Mouse (Mus musculus): ENCODE results near the gene Krtcap2.

The Krtcap2 gene

DNA sequence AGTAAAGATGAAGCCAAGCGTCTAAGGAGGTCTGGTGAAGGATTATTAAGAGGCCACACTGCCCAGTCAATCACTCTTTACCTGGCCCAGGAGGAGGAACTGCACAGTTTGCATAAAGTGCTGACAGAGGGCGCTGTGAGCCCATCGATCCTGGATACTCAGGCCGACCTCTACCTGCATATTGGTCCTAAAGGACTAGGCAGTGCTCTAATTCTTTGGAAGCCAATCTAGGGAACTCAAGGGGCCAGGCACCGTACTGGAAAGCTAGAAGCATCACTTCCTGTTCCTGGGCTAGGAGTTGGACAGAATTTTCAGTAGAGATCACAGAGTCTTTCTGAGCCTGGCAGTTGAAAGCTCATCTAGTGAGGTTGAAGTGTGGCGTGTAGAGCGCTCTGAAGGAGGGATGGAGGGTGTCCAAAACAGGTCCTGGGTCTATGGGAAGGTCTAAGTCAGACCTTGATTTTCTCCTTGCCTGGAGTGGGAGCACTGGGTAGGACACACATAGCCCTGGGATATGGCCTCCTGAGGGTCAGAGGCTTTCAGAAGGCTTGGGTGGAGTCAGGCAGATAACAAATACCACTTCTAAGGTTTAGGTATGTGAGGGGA, 4.8 kb downstream of the Krtcap2 start:
- peak; percentile 72 for DNase-seq (ENCODE audit: low spot score)

DNA sequence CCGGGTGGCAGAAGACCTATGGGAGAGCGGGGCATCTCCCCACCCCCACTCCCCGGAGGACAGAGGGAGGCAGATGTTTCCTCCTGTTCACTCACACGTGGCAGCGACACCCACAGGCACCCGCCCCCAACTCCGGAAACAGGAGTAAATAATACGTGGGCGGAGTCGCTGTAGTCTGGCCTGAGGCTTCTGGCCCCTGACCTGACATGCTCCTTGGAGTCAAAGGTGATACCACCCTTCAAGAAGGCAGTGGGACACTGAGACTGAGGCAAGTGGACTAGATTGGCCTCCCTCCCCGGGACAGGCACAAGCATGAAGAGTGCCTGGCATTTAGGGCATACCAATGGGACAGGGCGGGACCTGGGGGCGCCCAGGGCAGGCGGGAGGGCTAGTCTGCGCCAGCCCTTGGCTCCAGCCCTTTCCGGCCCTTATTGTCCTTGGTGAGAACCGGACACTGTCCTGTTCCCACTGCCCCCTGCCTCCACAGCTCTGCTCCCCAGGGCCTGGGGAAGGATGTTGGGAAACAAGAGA, 5.7 kb downstream of the Krtcap2 start:
- peak; percentile 47 for DNase-seq (ENCODE audit: low spot score)

DNA sequence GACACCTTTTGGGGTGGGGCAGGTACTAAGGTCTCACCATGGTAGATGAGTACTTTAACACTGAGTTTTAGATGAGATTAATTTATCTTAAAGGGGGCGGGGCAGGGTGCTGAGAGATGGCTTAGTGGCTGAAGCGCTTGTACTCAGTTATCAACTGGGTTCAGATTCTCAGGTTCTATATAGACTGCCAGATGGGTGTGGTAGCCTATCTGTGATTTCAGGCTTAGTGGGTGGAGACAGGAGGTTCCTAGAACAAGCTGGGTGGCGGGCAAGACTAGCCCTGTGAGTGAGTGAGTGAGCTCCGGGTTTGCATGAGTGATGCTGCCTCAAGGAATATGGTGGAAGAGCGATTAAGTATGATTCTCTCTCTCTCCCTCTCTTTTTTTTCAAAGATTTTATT, 9.2 kb downstream of the Krtcap2 start:
- DNase-seq (ENCODE audit: low spot score), result no peak

DNA sequence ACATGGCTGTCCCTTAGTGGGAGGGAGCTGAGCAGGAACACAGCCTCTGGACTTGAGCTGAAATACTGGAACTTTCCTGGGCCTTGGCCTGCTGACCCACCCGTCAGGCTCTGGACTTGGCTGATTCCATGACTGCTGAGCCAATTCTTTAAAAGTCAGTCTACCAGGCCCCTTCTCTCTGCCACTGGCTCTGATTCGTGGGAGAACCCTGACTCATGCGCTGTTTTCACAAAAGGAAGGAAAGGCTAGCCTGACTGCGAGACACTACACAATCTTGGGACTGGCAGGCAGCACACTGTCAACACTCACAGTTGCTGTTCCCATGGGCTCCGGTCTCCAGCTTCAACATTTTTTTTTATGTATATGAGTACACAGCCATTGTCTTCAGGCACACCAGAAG, 10.4 kb downstream of the Krtcap2 start:
- no peak for DNase-seq (ENCODE audit: low spot score)

DNA sequence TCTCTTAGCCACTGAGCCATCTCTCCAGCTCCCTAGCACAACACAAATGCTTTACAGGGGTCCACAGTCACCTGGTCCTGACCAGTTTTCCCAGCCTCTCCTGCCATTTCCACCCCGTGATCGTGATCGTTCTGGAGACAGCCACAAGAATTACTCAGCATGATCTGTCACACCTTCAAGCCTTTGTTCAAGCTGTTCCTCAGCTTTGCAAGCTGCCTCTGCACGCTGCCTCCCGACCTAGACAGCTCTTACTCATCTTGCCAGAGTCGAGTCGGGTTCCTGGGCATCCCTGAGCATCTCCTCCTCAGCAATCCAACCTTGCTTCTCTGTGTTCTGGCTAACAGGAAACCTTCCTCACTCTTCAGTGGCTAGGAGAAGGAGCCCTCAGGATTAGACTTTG, 13.3 kb downstream of the Krtcap2 start, which contains the start of gene Dpm3:
Gene Dpm3, plus strand, starts transcription at position 283 of the 400 bp plus-strand sequence.
- DNase-seq (ENCODE audit: low spot score), result no peak

DNA sequence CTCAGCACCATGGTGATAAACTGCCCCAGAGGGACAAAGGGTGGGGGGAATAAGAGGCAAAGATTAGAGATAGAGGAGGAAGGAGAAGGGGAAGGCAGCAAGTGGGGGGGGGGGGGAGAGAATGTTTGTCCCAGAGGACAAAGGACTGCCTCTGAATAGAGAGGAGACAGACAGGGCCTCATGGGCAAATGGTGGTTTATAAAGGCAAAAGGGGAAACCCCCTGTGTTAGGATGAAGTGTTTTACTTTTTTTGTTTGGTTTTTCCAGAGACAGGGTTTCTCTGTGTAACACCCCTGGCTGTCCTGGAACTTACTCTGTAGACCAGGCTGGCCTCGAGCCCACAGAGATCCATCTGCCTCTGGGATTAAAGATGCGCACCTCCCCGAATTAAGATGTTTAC, 14.4 kb downstream of the Krtcap2 start:
- no peak for DNase-seq (ENCODE audit: low spot score)

DNA sequence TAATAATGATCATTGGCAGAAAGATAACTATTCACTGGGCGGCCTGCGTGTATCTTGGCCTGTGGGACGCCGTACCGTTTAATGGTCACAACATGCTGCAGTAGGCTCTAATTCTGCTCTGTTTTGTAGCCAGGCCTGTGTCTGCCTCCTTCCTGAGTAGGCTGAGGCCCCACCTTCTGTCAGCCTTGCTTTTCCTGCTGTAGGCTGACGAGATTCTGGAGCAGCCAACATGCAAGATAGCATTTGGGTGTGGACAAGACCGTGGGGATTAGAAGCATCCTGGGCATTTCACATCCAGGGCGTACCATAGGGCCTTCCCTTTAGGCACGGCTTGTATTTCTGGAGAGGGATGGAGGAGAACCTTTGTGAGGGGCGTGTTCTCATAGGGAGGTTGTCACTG, 16.7 kb downstream of the Krtcap2 start:
- no peak for DNase-seq (ENCODE audit: low spot score)

DNA sequence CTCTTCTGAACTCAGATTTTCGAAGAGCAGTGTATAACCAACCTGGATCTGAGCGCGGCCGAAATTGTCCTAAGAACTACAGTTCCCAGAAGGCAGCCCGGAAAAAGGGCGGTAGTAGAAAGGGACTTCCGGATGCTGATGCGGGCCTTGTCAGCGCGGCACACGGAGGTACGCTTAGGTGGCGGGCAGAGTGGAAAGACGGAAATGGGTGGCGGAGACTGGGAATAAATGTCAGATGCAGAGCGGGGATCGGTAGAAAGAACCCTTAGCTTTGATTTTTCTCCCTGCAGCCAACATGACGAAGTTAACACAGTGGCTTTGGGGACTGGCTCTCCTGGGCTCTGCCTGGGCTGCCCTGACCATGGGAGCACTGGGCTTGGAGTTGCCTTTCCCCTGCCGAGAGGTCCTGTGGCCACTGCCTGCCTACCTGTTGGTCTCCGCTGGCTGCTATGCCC, 20.7 kb downstream of the Krtcap2 start:
- peak; percentile 87 for DNase-seq (ENCODE audit: low spot score)

DNA sequence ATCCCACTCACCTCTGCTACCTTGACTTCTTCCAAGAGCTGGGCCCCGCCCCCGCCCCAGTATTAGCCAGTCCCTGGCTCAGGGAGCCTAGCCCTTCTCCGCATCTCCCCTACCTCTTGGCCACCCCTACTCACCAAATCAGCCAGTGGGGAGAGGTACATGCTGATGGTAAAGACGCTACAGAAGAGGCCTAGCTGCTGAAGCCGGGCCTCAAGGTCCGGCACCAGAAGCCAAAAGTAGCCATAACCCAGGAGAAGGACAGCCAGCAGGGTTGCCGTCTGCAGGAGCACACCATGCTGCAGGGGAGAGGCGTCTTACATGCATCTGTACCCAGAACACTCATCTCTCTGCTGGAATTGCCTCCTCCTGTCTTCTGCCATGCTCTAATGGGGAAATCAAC, 23.1 kb downstream of the Krtcap2 start:
- DNase-seq (ENCODE audit: low spot score), result no peak

DNA sequence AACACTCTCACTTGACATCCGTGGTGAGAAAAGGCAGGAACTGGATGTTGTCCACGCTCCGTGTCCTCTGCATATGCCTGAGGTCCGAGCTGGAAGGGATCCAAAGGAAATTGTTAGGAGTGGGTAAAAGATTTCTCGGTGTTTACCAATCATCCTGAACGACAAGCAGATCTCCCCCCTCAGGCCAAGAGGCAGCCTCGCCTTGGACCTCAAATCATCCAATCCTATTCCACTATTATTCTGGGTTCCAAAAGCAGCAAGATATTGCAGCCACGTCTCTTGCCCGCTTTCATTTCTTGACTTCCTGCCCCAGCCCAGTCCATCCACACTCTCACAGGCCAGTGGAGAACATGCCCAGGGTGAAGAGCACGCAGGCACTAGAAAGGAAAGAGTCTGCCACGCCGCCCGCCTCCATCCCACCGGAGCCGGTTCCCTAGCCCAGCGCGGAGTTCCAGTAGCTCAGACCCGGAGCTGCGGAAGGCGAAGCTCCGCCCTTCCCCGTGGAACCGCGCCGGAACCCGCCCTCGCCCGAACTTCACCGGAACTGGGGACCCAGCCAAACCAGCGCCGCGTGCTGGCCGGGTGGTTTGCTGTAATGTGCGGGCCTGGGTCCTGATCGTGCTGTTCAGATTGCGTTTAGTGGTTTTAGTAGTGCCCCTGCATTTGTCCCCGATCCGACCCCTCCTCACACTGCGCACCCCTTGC, 24.4 kb downstream of the Krtcap2 start, which contains the start of gene Slc50a1:
Gene Slc50a1, minus strand, starts transcription at position 520 of the 705 bp plus-strand sequence.
- peak; percentile 72 for DNase-seq (ENCODE audit: low spot score)

DNA sequence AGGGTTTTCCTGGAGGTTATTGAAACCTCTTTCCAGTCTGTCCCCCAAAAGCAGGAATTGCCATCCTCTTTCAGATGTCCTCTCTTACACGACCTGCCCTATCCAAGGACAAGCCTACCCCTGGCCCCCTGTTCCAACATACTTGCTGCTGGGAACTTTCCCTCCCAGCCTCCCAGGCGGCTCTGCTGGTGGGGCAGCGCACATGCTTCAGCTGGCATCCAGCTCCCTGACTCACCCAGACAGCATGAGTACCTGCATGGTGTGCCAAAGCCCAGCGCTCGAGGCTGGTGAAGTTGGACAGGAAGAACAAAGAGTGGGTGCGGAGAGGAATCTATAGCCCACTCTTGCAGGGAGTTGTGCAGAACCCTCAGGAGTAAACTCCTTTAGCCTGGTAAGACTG, 25.1 kb downstream of the Krtcap2 start:
- DNase-seq (ENCODE audit: low spot score), result no peak

DNA sequence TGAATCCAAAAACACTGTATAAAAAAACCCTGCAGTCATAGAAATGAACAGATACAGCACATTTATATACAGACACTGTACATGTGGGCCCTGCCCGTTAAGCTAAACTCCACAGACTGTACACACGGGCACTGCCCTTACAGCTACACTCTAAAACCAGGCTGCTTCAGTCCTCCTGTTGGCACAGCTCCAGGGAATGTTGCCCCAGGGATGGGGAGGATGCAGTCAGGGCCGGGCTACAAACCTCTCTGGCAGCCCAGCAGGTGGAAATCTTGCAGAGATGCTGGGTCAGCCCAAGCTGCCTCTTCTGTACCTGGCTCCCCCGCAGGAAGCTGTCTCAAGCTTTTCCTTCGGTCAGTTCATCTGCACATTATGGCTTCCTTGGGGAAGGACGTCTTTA, 26.0 kb downstream of the Krtcap2 start:
- DNase-seq (ENCODE audit: low spot score), result no peak

DNA sequence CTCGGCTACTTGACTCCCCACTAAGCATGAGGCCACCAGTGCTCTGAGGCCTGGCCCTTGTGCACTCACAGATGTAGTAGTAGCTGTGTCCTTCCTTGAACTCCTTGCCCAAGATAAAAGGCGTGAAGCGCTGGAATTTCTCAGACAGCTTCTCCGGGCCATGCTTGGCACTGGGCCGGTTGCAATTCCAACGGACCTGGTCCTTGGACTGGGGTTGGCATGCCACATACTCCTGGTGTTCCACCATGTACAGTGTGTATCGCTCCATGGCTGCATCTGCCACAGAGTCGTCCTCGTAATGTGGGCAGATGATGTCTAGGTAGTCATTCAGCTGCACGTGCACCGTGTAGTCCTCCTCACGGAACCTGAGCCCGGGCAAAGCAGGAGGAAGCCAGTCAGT, 30.3 kb downstream of the Krtcap2 start:
- DNase-seq (ENCODE audit: low spot score), result no peak

DNA sequence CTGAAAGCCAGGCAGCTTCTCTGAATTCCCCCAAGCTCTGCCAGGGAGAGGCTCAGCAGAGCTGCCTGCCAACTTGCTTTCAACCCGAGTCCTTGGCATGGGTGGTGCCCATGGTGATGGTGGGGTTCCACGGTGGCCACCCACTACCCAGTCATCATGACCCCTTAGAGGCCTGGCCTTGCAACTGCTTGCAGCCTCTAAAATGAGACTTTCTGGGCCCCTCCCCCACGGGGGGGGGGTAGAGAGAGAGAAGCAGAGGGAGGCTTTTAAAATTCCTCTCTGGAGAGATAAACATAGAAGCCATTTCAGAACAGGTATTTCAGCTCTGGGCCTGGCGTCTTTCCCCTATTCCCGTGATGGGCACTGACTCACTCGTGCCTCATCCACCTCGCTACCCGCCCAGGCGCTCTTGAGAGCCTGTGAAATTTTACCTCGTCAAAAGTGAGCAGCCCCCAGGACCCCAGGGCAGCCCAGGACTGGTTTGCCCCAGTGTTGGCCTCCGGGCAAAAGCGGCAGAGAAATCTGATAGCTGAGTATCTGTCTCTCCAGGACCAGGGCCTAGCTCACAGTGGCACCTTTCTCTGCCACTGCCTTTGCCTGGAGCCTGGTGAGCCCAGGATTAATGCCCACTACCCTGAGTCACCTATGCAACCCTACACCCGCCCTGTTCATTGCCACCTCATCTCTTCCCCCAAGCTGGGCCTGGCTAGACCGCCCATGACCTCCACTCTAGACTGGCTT, 31.7 kb downstream of the Krtcap2 start:
- no peak for DNase-seq (ENCODE audit: low spot score)

DNA sequence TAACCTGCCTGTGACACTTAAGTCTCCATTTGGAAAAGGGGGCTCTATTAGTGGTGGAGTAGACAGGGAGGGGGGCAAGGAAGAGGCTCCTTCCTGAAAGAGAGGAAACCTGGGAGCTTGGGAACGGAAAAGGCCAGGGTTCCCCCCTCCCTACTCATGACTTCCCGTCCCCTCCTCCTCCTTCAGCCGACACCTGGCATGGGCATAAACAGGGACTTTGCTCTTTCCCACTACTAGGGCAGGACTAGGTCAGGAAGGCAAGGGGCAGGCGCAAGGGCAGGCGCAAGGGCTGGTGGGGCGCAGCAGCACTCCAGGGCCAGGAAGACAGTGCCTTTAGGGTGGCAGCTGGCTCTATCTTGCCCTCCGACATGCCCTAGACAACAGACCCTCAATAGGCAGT, 32.3 kb downstream of the Krtcap2 start:
- DNase-seq (ENCODE audit: low spot score), result no peak

DNA sequence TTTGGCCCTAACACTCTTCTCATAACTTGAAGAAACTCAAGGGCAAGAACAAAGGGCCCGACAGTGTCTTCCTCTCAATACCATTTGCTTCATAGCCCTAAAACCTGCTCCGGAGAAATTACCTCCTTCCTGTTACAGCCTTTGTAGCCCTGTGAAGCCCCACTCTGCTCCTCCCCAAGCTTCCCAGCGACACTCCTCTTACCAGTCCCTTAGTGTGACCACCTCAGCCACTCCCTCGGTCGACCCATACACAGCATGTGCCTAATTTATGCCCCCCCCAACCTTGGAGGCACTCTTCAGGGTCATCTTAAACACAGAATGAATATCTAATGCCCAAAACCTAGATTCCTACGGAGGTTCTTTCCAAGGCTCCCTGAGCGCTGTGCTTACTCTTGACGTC, 32.9 kb downstream of the Krtcap2 start:
- DNase-seq (ENCODE audit: low spot score), result no peak

DNA sequence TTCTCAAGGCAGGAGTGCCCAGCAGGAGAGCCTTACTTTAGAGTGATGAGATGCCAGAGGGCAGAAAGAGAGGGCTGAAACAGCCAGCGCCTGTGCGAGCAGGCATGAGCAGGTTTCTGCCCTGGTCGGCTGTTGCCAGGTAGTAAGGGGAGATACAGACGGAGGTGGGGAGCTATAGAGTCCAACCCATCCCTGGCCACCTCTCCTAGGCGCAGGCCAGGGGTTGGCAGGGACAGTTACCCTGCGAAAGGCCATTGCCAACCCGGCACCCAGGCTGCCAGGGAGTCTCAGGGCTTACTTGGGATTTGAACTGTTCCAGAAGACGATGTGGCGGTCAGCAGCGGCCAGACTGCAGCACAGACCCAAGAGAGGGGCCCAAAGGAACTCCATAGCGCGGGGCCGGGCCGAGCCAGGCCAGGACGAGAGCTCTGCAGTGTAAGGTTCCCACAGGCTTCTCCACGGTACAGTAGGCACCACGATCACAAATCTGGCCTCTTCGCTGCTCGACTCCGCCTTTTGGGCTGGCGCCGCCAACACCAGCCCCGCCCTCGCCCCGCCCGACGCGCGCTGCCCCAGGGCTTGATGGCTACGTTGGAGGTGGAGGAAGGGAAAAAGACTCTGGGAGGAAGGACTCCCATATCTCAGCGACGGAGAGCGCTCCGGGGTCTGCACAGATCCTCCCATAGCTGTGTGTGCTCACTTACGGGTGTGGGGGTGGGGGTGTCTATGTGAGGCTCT, 33.6 kb downstream of the Krtcap2 start:
- DNase-seq (ENCODE audit: low spot score), result peak; percentile 79

DNA sequence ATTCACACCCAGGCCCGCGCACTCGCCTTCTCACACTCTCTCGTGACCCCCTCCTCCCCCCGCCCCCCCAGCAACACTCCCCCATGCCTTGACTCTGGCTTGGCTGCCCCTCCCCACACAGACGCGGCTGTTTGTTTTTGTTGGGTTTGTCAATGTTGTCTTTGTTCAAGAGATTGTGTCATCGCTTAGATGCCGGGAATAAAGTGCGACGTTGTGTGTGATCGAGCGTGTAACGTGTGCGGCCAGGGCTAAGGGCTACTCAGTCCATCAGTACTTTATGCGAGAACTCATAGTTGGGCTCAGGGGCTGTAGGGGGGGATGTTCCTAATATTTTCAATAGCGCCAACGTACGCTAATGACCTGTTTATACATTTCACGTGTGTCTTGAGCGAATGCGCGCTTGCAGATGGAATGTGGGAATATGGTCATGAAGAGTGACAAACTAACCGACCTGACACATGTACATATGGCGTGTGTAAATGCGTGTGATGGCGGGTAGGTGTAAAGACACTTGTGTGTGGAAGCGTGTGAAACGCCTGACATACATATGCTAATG, 34.4 kb downstream of the Krtcap2 start:
- peak; percentile 52 for DNase-seq (ENCODE audit: low spot score)

DNA sequence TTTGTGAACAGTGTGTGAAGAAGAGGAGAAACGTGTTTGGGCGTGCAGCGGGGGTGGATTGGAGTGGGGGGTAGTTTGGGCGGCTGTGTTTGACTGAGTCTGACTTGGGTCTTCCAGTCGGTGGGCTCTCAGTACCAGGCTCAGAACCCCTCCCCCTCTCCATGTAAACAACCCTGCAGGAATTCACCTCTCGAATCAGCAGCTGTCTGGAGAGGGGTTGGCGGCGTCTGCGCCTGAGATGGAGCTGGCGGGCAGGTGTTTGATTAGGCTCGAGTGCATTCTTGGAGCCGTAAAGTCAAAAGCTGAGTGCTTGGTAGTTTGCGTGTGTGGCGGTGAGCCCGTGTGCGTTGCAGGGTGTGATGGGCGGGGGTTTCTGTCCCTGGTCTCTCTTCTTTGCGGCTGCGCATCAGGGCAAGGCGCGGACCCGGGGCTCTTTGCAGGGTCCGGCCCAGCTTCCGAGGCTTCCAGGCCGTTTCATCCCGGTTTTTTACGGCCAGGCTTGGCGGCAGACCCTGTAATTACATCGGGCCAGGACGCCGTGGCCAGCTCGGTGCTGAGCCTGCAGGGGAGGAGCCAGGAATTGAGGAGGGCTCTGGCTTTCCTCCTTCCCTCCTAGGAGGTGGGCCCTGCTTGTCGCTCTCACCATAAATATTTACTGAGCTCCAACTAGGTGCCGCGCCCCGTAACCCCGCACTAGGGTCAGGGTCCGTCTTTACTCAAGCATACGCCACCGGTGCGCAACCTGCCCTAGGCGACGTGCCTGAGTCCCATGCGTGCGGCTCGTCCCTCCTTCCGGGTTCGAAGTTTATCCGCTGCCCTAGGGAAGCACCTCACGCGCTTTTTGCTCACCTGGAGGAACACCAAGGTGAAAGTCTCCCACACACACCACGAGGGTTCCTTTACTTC, 35.1 kb downstream of the Krtcap2 start, which contains the start of gene Efna1:
Gene Efna1, minus strand, starts transcription at position 537 of the 906 bp plus-strand sequence.
- peak; percentile 60 for DNase-seq (ENCODE audit: low spot score)

DNA sequence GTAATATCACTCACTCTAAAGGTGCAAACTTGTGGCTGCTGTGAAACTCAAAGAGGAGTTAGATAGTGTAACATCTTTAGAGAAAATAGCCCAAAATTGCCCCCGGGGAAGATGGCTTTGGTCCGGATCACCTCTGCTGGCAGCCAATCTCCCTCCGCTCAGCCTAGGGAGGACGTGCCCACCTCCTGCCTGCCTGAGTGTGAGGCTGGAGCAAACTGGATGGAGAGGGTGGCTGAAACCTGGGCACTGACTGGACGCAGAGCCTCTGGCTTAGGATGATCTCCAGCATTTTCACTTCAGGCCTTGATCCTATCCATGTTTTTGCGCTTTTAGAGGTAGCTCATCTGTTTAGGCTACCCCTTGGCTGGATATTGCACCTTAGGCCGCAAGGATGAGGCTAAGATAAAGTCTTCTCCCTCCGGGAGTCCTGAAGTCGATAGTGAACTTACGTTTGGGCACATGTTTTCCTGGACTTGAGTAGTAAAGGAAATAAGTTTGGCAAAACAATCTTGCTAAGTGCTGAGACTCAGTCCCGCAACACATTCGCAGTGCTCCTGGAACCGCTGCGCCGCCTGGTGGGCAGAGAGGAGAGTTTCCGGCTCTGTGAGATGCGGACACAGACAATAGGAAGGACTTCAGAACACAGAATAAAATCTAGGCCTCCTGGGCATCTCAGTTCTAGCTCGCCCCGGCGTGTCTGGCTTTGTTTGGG, 36.0 kb downstream of the Krtcap2 start:
- DNase-seq (ENCODE audit: low spot score), result peak; percentile 91

Data from retina, embryonic 14.5 days (tissue).